Mouse (Mus musculus) liver, postnatal 0 days (tissue): ENCODE data around the gene Xrcc4. TPM values are rescaled to one million over a fixed set of nuclear protein-coding genes. Genes with fewer than 3 reads are reported as not detected.

Experiments
- ATAC-seq: fragments of 200-750 bp; cut with Nextera tagmentation; 2 replicates; pipeline ENCODE4 v1.8.0; 2017; ENCODE audit warnings: mild to moderate bottlenecking, moderate library complexity
- DNase-seq: peaks from one replicate; pipeline ENCODE4 v3.0.0-alpha.2; 2016
- H3K27ac ChIP-seq: fragments of 300-500 bp; sonication (generic); 2 replicates; pipeline ENCODE4 v1.5.1; 2014; ENCODE audit warnings: antibody characterized with exemption, moderate library complexity, mild to moderate bottlenecking, low read depth
- H3K27me3 ChIP-seq: fragments of 300-500 bp; sonication (generic); 2 replicates; pipeline ENCODE4 v1.6.1; 2014; ENCODE audit warnings: low read length, control low read depth, mixed read lengths; ENCODE audit not compliant: insufficient read depth
- H3K36me3 ChIP-seq: fragments of 300-500 bp; sonication (generic); replicated peaks from 2 replicates; pipeline ENCODE4 v1.6.1; 2014; ENCODE audit warnings: mild to moderate bottlenecking, control low read depth, low read length, moderate library complexity, mixed read lengths; ENCODE audit not compliant: insufficient read depth
- H3K4me1 ChIP-seq: fragments of 300-500 bp; sonication (generic); 2 replicates; pipeline ENCODE4 v1.6.1; 2014; ENCODE audit warnings: antibody characterized with exemption, mild to moderate bottlenecking, control low read depth; ENCODE audit not compliant: insufficient read depth
- H3K4me2 ChIP-seq: fragments of 300-500 bp; sonication (generic); 2 replicates; pipeline ENCODE4 v1.6.1; 2014; ENCODE audit warnings: low read depth, mild to moderate bottlenecking, low read length, moderate library complexity, mixed read lengths
- H3K4me3 ChIP-seq: fragments of 300-500 bp; sonication (generic); 2 replicates; pipeline ENCODE4 v1.5.1; 2014; ENCODE audit warnings: low read depth, low read length
- H3K9ac ChIP-seq: fragments of 300-500 bp; sonication (generic); replicated peaks from 2 replicates; pipeline ENCODE4 v1.6.1; 2014; ENCODE audit warnings: mild to moderate bottlenecking, moderate library complexity
- H3K9me3 ChIP-seq: fragments of 300-500 bp; sonication (generic); 2 replicates; pipeline ENCODE4 v1.6.1; 2016; ENCODE audit warnings: mild to moderate bottlenecking, control low read depth, low read length, mixed read lengths
- CTCF ChIP-seq: sonication (generic); IDR thresholded peaks from 2 replicates; pipeline ENCODE4 v1.5.1; 2016; ENCODE audit warnings: antibody characterized with exemption, low read depth
- EP300 ChIP-seq: IDR thresholded peaks from 2 replicates; pipeline ENCODE4 v1.6.1; 2016; ENCODE audit warnings: antibody characterized with exemption, low read depth, mild to moderate bottlenecking
- WGBS: fragments of 180-500 bp; shearing (Covaris S2); extraction: QIAGEN DNeasy Blood & Tissue Kit; methylation state at CpG from one replicate; pipeline ENCODE4 v1.1.7; 2014; ENCODE audit not compliant: insufficient replicate concordance; 5-methylcytosine and 5-hydroxymethylcytosine counted together
- polyA plus RNA-seq: library from polyadenylated mRNA; unstranded; fragments of >200 nt; fragmentation: Nextera tagmentation; extraction: Ambion mirVana; gene quantifications from 2 replicates; pipeline ENCODE4 v1.2.1, GENCODE M21; 2015

Gene Xrcc4
- polyA plus RNA-seq, 1 experiment from 2014 or later = 8.3 TPM

DNA sequence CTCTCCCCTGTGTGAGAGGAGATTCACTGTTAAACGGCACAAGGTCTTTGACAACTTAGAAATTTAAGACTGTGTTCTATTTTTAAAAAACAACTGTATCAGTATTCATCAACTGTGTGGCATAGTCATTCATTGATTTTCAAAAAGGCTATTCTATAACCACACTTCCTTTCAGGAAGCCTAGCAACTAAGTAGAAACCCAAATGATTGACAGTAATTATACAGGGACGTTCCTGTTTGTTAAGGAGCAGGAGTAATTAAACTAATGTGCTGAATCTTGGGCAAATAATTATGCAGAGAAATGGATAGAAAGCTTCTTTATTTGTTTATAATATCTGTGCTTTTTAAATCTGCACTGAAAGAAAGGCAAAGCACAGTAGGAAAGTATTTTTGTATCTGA lies 103.3 kb downstream of the Xrcc4 start:
- ATAC-seq (no peak), DNase-seq (no peak)
- Histone ChIP-seq H3K27me3 (no peaks in the 10 kb centered on the region), H3K27ac (no peak overlapping the region), H3K9me3 (no peaks in the 10 kb centered on the region), H3K9ac (no peak overlapping the region), H3K4me2 (no peak overlapping the region), H3K4me1 (no peaks in the 10 kb centered on the region), H3K4me3 (no peak overlapping the region), H3K36me3 (no peaks in the 10 kb centered on the region)
- WGBS = 37% methylated on average over 2 of the region's 2 CpGs
- no peak for TF ChIP-seq CTCF
- TF ChIP-seq EP300 = no peak

GRCm38 (mm10) chr13:89970940-89971339 lies 118.5 kb downstream of the Xrcc4 start:
- no peak for DNase-seq
- Histone ChIP-seq H3K27ac (no peak overlapping the region), H3K27me3 (no peaks in the 10 kb centered on the region), H3K4me2 (no peak overlapping the region), H3K4me3 (no peak overlapping the region), H3K4me1 (no peaks in the 10 kb centered on the region), H3K9ac (no peak overlapping the region), H3K36me3 (no peaks in the 10 kb centered on the region), H3K9me3 (no peaks in the 10 kb centered on the region)
- ATAC-seq = no peak
- WGBS = 74% methylated on average over 3 of the region's 3 CpGs
- TF ChIP-seq CTCF = no peak
- no peak for TF ChIP-seq EP300

DNA sequence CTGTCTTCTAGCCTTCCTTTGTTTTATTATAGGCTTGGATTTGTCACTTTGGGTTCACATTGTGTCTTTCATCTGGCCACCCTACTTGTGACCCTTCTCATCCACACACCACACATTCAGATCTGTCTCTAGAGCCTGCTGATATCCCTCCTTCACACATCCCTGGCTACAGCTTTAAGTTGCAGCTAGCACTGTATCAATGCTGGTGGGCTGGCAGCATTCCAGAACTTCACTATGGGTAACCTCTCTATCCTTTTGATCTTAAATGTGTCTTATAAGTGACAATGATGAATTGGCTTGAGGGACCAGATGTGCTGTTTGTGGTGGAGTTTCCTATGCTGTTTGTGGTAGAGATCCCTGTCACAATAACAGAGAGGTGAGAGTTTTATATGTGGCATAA lies 120.7 kb downstream of the Xrcc4 start:
- no peaks in the 10 kb centered on the region for H3K36me3 ChIP-seq
- no peak overlapping the region for H3K4me3 ChIP-seq
- no peak overlapping the region for H3K4me2 ChIP-seq
- H3K9me3 ChIP-seq = no peaks in the 10 kb centered on the region
- no peak overlapping the region for H3K27ac ChIP-seq
- TF ChIP-seq EP300 (no peak), CTCF (no peak)
- no peak overlapping the region for H3K9ac ChIP-seq
- no peaks in the 10 kb centered on the region for H3K27me3 ChIP-seq
- H3K4me1 ChIP-seq = no peaks in the 10 kb centered on the region
- DNase-seq = no peak
- ATAC-seq = no peak

GRCm38 (mm10) chr13:89944354-89944753 lies 145.1 kb downstream of the Xrcc4 start:
- DNase-seq (no peak), ATAC-seq (no peak)
- Histone ChIP-seq H3K27me3 (no peaks in the 10 kb centered on the region), H3K4me2 (no peak overlapping the region), H3K36me3 (no peaks in the 10 kb centered on the region), H3K9me3 (no peaks in the 10 kb centered on the region), H3K4me1 (no peaks in the 10 kb centered on the region), H3K4me3 (no peak overlapping the region), H3K27ac (no peak overlapping the region), H3K9ac (no peak overlapping the region)
- TF ChIP-seq CTCF = no peak
- no peak for TF ChIP-seq EP300
- 78% methylated on average over 2 of the region's 2 CpGs for whole genome bisulfite sequencing

- no peaks in the 10 kb centered on the region for H3K4me1 ChIP-seq
- DNase-seq (no peak), ATAC-seq (no peak)
- H3K27ac ChIP-seq = no peak overlapping the region
- no peaks in the 10 kb centered on the region for H3K27me3 ChIP-seq
- H3K4me3 ChIP-seq = no peak overlapping the region
- no peaks in the 10 kb centered on the region for H3K9me3 ChIP-seq
- no peak overlapping the region for H3K4me2 ChIP-seq
- no peaks in the 10 kb centered on the region for H3K36me3 ChIP-seq
- no peak overlapping the region for H3K9ac ChIP-seq
- 47% methylated on average over 3 of the region's 3 CpGs for WGBS
- TF ChIP-seq CTCF (no peak), EP300 (no peak)
Observed at GRCm38 (mm10) chr13:89929477-89929876, 159.9 kb downstream of the Xrcc4 start.

GRCm38 (mm10) chr13:89918814-89919481 lies 170.5 kb downstream of the Xrcc4 start:
- 84% methylated on average over 3 of the region's 3 CpGs for WGBS
- Histone ChIP-seq H3K9me3 (no peaks in the 10 kb centered on the region), H3K4me3 (no peak overlapping the region), H3K36me3 (no peaks in the 10 kb centered on the region), H3K4me1 (no peaks in the 10 kb centered on the region; the same call in 1 of the 2 replicates), H3K27me3 (no peaks in the 10 kb centered on the region), H3K9ac (no peak overlapping the region), H3K4me2 (no peak overlapping the region), H3K27ac (no peak overlapping the region)
- no peak for TF ChIP-seq EP300
- no peak for TF ChIP-seq CTCF
- DNase-seq = no peak
- ATAC-seq = no peak

- Histone ChIP-seq H3K4me2 (no peak overlapping the region), H3K27me3 (no peaks in the 10 kb centered on the region), H3K4me1 (no peaks in the 10 kb centered on the region), H3K9ac (no peak overlapping the region), H3K27ac (no peak overlapping the region), H3K36me3 (no peaks in the 10 kb centered on the region), H3K4me3 (no peak overlapping the region), H3K9me3 (no peaks in the 10 kb centered on the region)
- TF ChIP-seq CTCF (no peak), EP300 (no peak)
- no peak for ATAC-seq
- WGBS = 75% methylated on average over 5 of the region's 5 CpGs
- no peak for DNase-seq
Observed at GRCm38 (mm10) chr13:89914332-89914731, 175.1 kb downstream of the Xrcc4 start.
